Mouse (Mus musculus) limb, embryonic 10.5 days (tissue): ENCODE results near the gene Gpr84. TPM values are rescaled to one million over a fixed set of nuclear protein-coding genes. Genes with fewer than 3 reads are reported as not detected.

ENCODE experiments used
- DNase-seq: peaks from one replicate; pipeline ENCODE4 v3.0.0-alpha.2; 2017; ENCODE audit warnings: low spot score
- H3K27ac ChIP-seq: fragments of 300-500 bp; sonication (generic); 2 replicates; pipeline ENCODE4 v1.5.1; 2016; ENCODE audit warnings: mild to moderate bottlenecking
- H3K27me3 ChIP-seq: fragments of 300-500 bp; sonication (generic); 2 replicates; pipeline ENCODE4 v1.6.1; 2016; ENCODE audit warnings: low read depth, mild to moderate bottlenecking; ENCODE audit not compliant: poor library complexity, severe bottlenecking
- H3K36me3 ChIP-seq: fragments of 300-500 bp; sonication (generic); 2 replicates; pipeline ENCODE4 v1.6.1; 2016; ENCODE audit warnings: mild to moderate bottlenecking, moderate library complexity
- H3K4me1 ChIP-seq: fragments of 300-500 bp; sonication (generic); 2 replicates; pipeline ENCODE4 v1.6.1; 2016
- H3K4me3 ChIP-seq: fragments of 300-500 bp; sonication (generic); 2 replicates; pipeline ENCODE4 v1.5.1; 2016; ENCODE audit warnings: mild to moderate bottlenecking, moderate library complexity
- H3K9me3 ChIP-seq: fragments of 300-500 bp; sonication (generic); replicated peaks from 2 replicates; pipeline ENCODE4 v1.6.1; 2016; ENCODE audit warnings: mild to moderate bottlenecking
- WGBS: fragments of 180-500 bp; shearing (Covaris S2); methylation state at CpG from one replicate; pipeline ENCODE4 v1.1.7; 2016; 5-methylcytosine and 5-hydroxymethylcytosine counted together
- polyA plus RNA-seq: library from polyadenylated mRNA; unstranded; fragments of >200 nt; fragmentation: Nextera tagmentation; extraction: Ambion mirVana; gene quantifications from 2 replicates; pipeline ENCODE4 v1.2.1, GENCODE M21; 2016

Gene Gpr84
- polyA plus RNA-seq, 1 experiment from 2014 or later, result 0.28 TPM

DNA sequence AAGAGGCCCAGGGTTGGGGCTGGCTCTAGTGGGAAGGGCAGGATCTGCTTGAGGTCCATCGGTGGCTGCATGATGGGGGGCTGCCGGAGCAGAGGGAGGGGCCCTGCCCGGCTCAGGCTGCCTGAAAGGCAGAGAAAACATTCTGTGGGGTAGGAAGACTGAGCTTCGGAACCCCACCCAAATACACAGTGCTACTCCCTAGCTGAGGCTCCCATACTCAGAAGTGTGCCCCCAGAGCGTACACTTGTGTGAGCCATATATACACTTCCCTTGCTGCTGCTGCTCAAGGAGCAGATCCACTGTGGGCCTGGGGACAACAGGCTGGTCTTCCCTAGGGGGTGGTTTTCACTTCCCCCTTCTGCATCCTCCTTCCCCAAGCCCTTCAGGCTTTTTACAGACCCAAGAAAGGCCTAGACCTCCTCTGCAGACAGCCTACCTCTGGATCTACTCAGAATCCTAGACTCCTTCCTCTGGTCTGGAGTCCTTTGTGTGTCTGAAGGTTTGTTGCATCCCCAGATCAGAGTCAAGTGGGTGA lies 22.7 kb upstream of the Gpr84 start:
- WGBS, result 73% methylated on average over 5 of the region's 5 CpGs
- H3K27me3 ChIP-seq, result peaks cover 11% of the 10 kb centered on the region
- DNase-seq, result no peak
- peak overlapping the region; percentile 81 for H3K27ac ChIP-seq
- peaks cover 51% of the 10 kb centered on the region for H3K4me1 ChIP-seq
- no peaks in the 10 kb centered on the region for H3K36me3 ChIP-seq
- no peaks in the 10 kb centered on the region for H3K9me3 ChIP-seq
- H3K4me3 ChIP-seq, result no peak overlapping the region

DNA sequence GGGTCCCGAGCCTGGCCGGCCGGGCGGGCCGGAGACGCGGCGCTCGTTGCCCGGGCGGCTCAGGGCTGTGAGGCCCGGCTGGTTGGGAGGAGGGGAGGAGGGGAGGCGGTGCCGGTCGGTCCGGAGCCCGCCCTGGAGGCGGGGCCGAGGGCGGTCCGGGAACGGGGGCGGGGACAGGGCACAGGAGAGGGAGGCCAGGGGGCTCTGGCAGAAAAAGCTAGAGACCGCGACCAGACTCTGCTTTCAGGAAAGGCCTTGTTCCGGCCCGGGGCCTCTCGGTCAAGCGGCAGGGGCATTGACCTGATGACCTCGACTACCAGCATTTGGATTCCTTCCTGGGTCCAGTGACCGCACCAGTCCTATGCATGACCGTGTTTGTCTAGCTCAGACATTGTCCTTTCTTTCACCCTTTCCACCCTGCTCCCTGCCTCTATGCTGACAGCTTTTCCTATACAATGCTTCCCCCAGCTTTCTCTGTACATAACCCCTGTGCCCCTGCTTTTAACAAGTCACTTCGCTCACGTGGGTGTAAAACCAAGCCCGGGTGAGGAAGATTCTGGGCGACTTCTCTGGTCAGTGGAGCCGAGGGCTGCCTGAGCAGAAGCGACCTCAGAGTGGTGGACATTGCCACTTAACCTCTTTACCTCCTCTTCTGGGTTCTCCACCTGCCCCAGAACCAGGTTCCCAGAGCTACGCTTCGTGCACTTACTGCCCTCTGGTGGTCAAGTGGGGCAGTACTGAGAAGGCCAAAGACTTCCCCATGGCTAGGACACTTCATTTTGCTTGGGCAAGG lies 13.2 kb upstream of the Gpr84 start:
- 1% methylated on average over 32 of the region's 40 CpGs for WGBS

DNA sequence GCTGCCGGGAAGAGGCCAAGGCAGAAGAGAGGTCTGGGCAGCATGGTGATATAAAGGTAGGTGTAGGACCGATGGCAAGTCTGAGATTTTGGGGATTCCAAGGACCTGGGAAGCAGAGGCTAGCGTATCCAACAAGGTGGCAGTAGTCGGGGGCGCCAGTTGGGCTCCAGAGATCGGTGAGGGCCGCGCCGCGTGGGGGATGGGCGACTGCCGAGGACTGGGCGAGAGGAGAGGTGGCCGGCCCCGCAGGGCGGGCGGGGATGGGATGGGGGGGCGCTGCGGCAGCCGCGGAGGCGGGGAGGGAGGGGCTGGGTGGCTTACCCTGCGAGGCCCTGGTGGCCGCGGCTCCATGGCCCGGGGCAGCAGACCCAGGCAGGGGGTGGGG lies 12.7 kb upstream of the Gpr84 start:
- no peaks in the 10 kb centered on the region for H3K9me3 ChIP-seq
- H3K4me3 ChIP-seq, result peak overlapping the region; percentile 87
- peaks cover 26% of the 10 kb centered on the region for H3K36me3 ChIP-seq
- peak; percentile 84 for DNase-seq
- H3K27me3 ChIP-seq, result no peaks in the 10 kb centered on the region
- 0% methylated on average over 23 of the region's 26 CpGs for WGBS
- peaks cover 35% of the 10 kb centered on the region for H3K4me1 ChIP-seq
- H3K27ac ChIP-seq, result peak overlapping the region; percentile 96

More for the DNA sequence above, 13.2 kb upstream of the Gpr84 start:
- Histone ChIP-seq H3K4me3 (peak overlapping the region; percentile 87), H3K27ac (peak overlapping the region; percentile 96), H3K9me3 (no peaks in the 10 kb centered on the region), H3K36me3 (peaks cover 20% of the 10 kb centered on the region), H3K27me3 (no peaks in the 10 kb centered on the region), H3K4me1 (peaks cover 35% of the 10 kb centered on the region)
- DNase-seq, result peak; percentile 93

DNA sequence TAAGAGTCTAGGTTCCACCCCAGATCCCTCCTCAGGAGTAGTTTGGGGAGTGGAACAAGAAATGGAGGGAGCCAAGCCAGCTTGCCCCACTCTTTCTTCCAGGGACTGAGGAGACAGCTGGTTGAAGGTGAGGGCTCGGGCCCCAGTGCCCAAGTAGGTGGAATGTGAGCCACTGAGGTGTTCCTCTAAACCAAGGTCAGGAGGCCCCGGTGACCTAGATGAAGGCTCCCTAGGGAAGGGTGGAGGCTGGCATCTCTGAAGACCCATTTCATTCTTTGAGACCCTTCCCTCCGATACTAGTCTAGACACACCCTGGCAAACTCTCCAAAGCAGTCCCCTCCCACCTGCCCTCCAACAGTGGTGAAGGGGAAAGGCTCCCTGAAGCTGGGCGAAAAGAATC lies 12.0 kb upstream of the Gpr84 start:
- Histone ChIP-seq H3K4me3 (peak overlapping the region; percentile 87), H3K27ac (peak overlapping the region; percentile 96; the same call in 1 of the 2 replicates), H3K4me1 (peaks cover 35% of the 10 kb centered on the region), H3K36me3 (peaks cover 33% of the 10 kb centered on the region), H3K9me3 (no peaks in the 10 kb centered on the region), H3K27me3 (no peaks in the 10 kb centered on the region)
- DNase-seq, result no peak
- 51% methylated on average over 4 of the region's 4 CpGs for WGBS

DNA sequence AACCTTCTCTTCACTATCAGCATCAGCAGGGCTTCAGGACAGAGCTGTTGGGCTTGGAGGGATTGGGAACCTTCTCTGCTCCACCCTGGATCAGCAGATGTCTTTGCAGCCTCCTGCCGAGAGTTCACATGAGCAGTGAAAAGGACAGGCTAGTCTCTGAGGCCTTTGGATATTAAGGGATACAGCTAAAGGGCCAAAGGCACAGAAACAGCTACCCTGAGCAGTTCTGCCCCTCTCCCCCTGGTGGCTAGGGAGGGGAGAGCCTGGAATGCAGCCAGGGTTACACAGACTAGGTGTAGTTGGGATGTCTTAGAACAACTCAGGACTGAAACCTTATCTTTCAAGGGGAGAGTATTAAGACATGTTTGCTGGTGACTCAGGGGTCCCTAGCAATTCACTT lies 10.7 kb upstream of the Gpr84 start:
- Histone ChIP-seq H3K27me3 (no peaks in the 10 kb centered on the region), H3K4me3 (no peak overlapping the region), H3K9me3 (no peaks in the 10 kb centered on the region), H3K27ac (no peak overlapping the region), H3K36me3 (peaks cover 46% of the 10 kb centered on the region), H3K4me1 (peaks cover 35% of the 10 kb centered on the region)
- no peak for DNase-seq
- 69% methylated on average over 1 of the region's 1 CpGs for WGBS

DNA sequence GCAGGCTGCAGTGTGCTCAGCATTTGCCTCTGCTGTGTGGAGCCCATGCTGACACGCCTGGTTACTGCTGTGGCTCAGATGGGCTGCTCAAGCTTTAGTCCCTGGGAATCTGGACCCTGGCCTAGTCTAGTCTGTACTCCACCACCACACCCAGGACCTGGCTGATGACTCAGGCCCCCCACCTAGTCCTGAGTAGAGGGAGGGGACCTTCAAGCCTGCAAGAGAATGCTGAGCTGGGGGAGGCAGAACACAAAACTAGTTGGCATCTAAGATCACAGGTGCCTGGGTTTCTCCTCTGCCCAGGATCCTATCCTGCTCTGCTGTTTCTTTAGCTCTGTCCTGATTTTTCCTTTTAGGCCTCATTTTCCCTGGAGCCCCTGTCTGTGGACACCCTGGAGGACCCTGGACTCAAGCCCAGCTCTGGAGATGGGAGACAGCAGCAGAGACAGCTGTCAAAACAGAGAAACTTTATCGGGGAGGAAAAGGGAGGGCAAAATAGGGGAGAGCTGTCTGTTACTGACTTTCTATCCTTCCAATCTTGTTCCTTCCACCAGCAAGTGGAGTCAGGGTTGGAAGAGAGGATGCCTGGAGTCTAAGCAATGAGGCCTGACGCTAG lies 7.9 kb upstream of the Gpr84 start:
- H3K36me3 ChIP-seq, result peaks cover 60% of the 10 kb centered on the region
- H3K27ac ChIP-seq, result no peak overlapping the region
- no peaks in the 10 kb centered on the region for H3K9me3 ChIP-seq
- peaks cover 10% of the 10 kb centered on the region; the same call in 1 of the 2 replicates for H3K27me3 ChIP-seq
- 82% methylated on average over 3 of the region's 3 CpGs for WGBS
- DNase-seq, result no peak
- no peak overlapping the region for H3K4me3 ChIP-seq
- peaks cover 49% of the 10 kb centered on the region for H3K4me1 ChIP-seq

DNA sequence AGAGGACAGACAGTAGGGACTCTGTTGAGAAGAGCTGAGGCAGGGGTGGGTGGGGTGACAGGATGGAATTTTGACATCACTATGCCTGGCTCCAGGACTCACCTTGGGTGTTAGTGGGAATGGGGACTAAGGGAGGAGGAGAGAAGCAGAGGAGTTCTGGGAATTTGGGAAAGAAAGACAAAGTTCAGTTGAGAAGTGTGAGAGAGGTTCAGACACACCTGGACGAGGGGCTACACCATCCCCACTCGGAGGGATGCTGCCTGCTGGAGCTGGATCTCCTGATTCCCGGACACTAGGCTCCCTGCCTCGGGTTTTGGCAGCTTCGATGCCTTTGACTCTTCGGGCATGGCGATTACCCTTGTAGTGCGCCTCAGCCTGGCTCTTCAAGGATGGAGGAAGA lies 7.3 kb upstream of the Gpr84 start:
- H3K4me1 ChIP-seq, result peaks cover 49% of the 10 kb centered on the region
- H3K9me3 ChIP-seq, result no peaks in the 10 kb centered on the region
- no peak for DNase-seq
- peaks cover 10% of the 10 kb centered on the region; the same call in 1 of the 2 replicates for H3K27me3 ChIP-seq
- H3K27ac ChIP-seq, result no peak overlapping the region
- 93% methylated on average over 8 of the region's 8 CpGs for WGBS
- no peak overlapping the region for H3K4me3 ChIP-seq
- peaks cover 60% of the 10 kb centered on the region for H3K36me3 ChIP-seq

DNA sequence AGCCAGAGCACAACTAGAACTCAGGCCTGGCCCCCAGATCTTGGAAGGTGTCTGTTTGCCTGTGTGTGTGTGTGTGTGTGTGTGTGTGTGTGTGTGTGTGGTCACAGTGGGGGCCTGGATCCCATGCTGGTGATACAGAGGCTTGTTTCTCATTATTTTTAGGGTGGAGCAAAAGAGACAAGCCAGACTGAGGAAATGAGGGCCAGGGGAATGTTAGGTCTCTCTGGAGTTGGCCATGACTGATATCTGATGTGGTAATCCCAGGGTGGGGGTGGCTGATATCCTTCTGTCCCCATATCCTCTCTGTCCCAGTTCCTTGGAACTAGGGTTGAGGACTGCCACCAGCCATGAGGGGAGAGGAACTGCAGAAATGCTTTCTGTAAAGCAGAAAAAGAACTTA lies 6.7 kb upstream of the Gpr84 start:
- H3K27ac ChIP-seq, result no peak overlapping the region
- no peak for DNase-seq
- H3K27me3 ChIP-seq, result peaks cover 10% of the 10 kb centered on the region; the same call in 1 of the 2 replicates
- no peak overlapping the region for H3K4me3 ChIP-seq
- H3K36me3 ChIP-seq, result peaks cover 60% of the 10 kb centered on the region
- no peaks in the 10 kb centered on the region for H3K9me3 ChIP-seq
- peaks cover 43% of the 10 kb centered on the region for H3K4me1 ChIP-seq

DNA sequence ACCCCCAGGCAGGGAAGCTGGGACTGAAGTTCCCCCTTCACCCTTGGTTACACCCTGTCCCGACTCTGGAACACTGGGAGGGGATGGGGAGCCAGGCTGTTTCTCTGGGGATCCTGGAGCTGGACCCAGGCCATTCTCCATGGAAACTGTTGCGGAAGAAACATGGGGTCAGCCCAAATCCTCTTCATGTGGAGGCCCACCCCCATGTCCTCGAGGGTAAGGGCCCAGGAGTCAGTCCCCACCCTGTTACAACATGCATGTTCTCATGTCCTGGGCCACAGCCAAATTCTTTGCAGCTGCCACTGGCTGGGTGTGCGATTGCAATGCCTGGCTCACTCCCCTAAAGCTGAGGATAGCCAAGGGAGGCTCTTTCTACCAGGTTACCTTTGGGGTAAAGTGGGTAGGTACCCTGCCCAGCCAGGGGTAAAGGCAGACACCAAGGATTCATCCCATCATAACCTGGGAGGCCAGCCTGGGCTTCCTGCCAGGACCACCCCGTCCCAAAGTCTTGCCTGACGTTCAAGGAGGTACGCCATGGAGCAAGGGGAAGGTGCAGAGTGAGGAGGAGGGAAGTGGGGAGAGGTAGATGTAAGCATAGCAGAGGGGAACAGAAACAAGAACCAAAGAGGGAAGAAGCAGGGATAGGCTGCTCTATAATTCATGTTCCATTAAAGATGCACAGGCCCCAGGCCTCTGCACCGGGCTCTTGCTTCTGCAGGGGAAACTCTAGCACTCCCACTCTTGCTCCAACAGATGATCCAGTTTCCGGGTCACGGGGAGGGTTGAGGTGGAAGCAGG lies 5.8 kb upstream of the Gpr84 start:
- no peak for DNase-seq
- Histone ChIP-seq H3K27me3 (peaks cover 10% of the 10 kb centered on the region; the same call in 1 of the 2 replicates), H3K27ac (no peak overlapping the region), H3K36me3 (peaks cover 60% of the 10 kb centered on the region), H3K9me3 (no peaks in the 10 kb centered on the region), H3K4me1 (peaks cover 34% of the 10 kb centered on the region), H3K4me3 (no peak overlapping the region)
- 90% methylated on average over 10 of the region's 10 CpGs for WGBS

DNA sequence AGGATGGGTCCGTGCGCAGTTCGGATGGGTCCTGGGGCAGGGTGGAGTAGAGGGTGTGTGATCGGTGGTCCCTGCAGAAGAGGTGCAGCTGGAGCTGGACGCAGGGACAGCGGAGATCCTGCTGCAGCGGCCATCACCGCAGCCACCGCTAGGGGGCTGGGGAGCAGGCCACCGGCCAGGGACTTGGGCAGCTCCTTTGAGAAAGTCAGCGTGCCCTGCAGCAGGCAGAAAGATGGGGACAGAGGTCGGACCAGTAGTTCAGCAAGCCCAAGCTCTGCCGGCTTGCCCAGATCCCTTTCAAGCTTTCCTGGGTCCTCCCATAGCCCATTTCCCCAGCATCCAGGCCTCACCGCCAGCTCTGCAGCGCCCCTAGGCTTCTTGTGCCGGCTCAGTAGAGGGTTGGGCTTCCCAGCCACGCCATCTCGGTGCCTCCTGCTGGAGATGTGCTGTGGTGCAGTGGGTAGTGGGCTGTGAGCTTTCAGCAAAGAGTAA lies 4.6 kb upstream of the Gpr84 start:
- peak overlapping the region; percentile 69 for H3K27ac ChIP-seq
- H3K4me1 ChIP-seq, result peaks cover 35% of the 10 kb centered on the region
- DNase-seq, result peak; percentile 89
- 3% methylated on average over 18 of the region's 18 CpGs for WGBS
- no peaks in the 10 kb centered on the region for H3K9me3 ChIP-seq
- peaks cover 10% of the 10 kb centered on the region; the same call in 1 of the 2 replicates for H3K27me3 ChIP-seq
- peaks cover 51% of the 10 kb centered on the region for H3K36me3 ChIP-seq
- peak overlapping the region; percentile 48 for H3K4me3 ChIP-seq

DNA sequence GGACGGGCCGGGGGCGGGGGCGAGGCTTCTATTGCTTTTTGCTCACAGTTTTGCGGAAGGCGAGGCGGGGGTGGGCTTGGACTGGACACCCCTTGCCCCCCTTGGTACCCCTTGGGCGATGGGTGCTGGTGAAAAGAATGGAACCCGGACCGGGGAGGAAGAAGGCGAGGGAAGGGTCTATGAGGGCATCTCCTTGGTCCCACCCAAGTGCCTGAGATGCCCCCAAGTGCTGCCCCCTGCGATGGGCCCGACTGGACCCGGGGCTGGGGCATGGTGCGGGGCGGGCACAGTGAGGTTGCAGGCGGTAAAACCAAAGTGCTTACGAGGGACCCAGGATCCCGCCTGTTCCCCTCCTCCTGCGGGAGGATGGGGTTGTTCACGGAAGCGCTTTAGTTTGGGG lies 3.8 kb upstream of the Gpr84 start:
- 34% methylated on average over 22 of the region's 22 CpGs for WGBS
- peak overlapping the region; percentile 48 for H3K4me3 ChIP-seq
- peaks cover 46% of the 10 kb centered on the region for H3K36me3 ChIP-seq
- peak overlapping the region; percentile 69; the same call in 1 of the 2 replicates for H3K27ac ChIP-seq
- no peaks in the 10 kb centered on the region for H3K9me3 ChIP-seq
- peaks cover 37% of the 10 kb centered on the region for H3K4me1 ChIP-seq
- DNase-seq, result no peak
- peaks cover 18% of the 10 kb centered on the region for H3K27me3 ChIP-seq

DNA sequence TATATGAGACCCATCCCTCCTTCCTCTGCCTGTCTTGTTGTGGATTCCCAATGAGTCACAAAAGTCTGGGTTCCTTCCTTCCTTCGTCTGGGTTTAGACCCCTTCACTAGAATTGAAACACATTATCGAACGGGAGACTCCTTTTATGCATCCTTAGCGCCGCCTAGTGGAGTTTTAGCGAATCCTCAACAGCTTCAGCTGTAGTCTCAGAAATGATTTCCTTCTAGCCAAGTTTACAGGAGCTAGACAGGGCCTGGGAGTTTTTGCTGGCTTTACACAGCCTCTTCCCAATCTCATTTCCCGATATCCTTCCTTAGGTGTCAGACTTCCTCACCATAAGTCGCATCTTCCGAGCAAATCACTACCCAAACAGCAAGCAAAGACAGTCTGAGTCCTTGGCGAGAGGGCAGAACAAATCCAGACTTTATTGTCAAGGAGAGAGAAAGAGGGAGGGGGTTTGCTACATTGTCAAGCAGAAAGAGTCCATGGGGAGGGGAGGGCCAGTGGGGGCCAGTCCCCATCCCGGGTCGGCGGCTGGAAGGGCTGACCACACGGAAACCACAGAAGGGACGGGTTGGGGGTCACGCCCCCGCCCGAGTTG lies 3.2 kb upstream of the Gpr84 start:
- DNase-seq, result peak; percentile 76
- Histone ChIP-seq H3K36me3 (peaks cover 40% of the 10 kb centered on the region), H3K9me3 (no peaks in the 10 kb centered on the region), H3K4me1 (peaks cover 43% of the 10 kb centered on the region), H3K4me3 (peak overlapping the region; percentile 48), H3K27ac (peak overlapping the region; percentile 69), H3K27me3 (peaks cover 23% of the 10 kb centered on the region)
- 19% methylated on average over 18 of the region's 18 CpGs for WGBS
